Mouse (Mus musculus) G1E-ER4 (cell line): ENCODE measurements at regions not wholly inside any gene's neighbourhood (a gene's known extent, or its start where the extent isn't known, plus 50 kb on each side); places are given as distances from the start of the nearest gene placed in this dataset.

Experiments used
- GATA1 ChIP-seq: IDR thresholded peaks from one replicate; pipeline ENCODE4 v1.8.0; 2012; ENCODE audit warnings: low read length, inconsistent platforms

DNA sequence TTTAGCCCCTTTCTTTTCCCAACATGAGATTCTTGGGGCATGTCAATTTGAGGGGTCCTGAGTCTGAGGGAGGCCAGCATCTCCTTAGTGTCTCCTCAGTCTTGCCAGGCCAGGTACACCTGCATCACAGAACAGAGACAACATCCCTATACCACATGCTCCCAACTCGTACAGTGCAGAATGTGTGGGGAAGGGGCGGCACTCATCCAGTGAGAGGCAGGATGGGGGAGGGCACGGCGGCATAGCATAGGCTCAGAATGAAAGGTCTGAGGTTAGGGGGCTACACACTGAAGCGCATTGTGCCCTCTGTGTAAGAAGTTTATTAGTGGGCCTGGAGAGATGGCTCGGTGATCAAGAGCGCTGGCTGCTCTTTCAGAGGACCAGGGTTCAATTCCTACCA is 256.4 kb upstream of the Hs6st1 start:
- no peak for TF ChIP-seq GATA1

- no peak for TF ChIP-seq GATA1
Measured at GRCm38 (mm10) chr1:35813625-35814024, 254.6 kb upstream of the Hs6st1 start.

- no peak for TF ChIP-seq GATA1
Measured at GRCm38 (mm10) chr1:35814207-35814606, 254.0 kb upstream of the Hs6st1 start.

DNA sequence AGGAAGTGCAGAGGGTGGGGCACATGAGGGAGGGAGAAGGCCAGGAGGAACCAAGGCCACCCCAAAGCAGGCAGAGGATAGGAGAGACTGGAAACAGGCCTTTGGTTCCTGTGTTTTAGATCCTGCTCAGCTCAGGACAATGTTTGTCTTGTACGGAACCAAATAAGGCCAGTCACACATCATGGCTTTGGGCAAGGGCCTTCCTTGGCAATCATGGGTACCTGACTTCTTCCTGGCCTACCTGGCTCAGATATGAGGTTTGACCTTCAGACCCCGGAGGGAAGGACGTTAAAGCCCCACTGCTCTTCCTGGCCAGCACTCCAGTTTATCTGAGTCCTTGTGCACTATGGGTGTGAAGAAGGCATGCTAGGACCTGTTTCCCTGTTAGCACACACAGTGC is 253.4 kb upstream of the Hs6st1 start:
- TF ChIP-seq GATA1, result no peak

DNA sequence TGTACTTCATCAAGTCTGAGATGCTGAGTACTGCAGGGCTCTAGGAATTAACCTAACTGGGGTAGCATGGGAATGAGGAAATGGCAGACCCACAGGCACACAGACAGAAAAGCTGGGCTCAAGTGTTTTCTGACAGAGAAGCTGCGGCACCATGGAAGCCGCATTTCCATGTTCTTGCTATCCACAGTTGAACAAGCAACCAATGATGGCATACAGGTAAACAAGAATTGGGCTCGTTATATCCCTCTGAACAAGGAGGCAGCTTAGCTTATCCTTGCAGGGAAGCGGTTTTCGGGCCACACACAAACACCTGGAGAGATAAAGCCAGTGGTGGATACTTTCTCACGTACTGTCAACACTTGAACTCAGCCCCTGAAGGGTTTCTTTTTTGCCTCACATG is 246.4 kb upstream of the Hs6st1 start:
- no peak for TF ChIP-seq GATA1

- TF ChIP-seq GATA1, result no peak
Measured at GRCm38 (mm10) chr1:35822376-35823202, 245.6 kb upstream of the Hs6st1 start.

DNA sequence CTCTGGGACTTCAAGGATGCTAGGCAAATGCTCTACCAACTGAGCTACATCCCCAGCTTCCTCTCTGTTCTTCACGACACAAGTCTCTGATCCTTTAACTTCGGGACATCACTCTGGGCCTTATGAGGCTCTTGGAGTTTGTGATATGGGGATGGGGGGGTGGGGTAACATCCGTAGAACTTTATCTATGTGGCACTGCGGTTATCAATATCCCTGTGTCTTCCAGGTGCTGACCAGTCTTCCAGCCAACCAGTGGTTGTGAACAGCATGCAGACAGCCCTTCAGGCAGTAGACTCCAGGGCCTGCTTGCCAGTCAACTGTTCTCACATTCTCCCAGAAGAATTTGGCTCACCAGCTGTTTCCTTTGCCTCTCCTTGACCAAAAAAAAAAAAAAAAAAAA is 244.7 kb upstream of the Hs6st1 start:
- TF ChIP-seq GATA1, result no peak

DNA sequence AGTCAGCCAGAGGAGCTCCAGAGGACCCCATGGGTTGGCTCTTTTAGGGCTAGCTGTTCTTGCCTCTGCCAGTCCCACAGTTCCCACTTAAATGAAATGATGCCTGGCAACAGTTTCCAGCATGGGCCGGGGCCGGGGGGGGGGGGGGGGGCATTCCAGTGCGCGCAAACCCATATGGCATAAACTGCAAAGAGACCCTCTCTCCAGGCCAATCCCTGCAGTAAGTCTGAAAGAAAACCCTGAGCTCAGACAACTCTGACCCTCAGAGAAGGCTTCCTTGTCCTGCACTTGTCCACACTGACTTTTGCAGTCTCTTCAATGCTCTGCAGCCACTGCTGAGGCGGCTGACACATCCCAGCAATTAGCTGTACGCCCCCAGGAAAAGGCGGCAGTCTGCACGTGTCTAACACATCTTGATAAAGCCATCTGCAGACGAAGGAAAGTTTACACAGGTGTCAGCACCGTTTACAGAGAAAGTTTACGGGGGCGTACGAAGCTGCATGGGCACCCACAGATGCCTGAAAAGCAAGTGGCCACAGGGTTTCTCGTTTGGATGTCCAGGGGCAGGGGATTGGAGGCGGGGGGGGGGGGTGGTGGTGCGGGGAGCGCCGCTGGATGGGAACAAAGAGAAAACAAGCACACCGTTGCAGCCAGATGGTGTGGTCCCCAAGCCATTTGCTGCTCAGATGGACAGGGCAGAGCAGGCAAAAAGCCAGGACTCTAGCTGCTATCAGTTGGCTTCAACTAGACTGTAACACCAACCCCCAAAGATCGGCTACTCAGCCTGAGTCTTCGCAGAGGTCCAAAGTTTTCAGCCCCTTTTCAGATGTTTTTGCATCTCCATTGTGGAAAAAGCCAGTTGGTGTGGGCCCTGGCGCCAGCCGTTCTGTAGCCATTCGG is 244.0 kb upstream of the Hs6st1 start:
- TF ChIP-seq GATA1, result no peak

DNA sequence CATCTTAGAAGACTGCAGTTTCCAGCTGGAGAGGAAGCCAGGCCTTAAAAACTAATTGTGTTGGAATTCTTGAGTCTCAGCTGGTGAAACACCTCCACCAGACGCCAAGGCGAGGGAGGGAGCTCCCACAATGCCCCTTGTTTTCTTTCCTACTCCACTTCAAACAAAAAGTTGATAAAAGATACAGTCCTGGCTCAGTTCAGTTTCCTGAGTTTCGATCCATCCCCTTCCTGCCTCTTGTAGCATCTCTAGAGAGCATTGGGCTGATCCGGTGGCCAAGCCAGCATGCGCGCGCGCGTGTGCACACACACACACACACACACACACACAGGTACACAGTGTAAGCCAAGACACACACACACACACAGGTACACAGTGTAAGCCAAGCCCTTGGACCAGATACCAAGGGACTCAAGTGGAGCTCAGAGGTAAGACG is 242.7 kb upstream of the Hs6st1 start:
- TF ChIP-seq GATA1, result no peak

DNA sequence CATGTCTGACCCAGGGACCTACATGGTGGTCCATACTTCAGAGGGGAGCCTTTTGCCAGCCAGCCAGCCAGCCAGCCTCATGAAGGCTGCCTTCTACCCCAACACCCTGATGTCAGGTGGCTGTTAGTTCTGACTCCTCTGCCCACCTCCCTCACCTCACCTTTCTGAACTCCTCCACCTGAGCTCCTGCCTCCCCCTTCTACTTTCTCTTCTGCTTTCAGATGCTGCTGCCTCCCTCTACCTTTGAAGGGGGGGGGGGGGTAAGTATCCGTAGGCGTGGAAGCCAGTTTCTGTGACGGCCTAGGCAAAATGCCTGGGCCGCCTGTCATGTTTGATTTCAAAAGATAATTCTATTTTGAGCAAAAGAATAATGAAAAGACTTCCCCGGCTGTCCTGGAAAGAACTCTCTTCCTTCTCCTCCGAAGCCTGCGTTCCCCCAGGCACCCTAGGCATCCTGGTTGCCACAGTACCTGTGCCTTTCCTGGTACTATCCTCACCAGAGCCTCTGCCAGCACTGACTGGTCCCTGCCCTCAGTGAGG is 241.6 kb upstream of the Hs6st1 start:
- no peak for TF ChIP-seq GATA1

- no peak for TF ChIP-seq GATA1
Measured at GRCm38 (mm10) chr1:35827471-35827870, 240.7 kb upstream of the Hs6st1 start.

DNA sequence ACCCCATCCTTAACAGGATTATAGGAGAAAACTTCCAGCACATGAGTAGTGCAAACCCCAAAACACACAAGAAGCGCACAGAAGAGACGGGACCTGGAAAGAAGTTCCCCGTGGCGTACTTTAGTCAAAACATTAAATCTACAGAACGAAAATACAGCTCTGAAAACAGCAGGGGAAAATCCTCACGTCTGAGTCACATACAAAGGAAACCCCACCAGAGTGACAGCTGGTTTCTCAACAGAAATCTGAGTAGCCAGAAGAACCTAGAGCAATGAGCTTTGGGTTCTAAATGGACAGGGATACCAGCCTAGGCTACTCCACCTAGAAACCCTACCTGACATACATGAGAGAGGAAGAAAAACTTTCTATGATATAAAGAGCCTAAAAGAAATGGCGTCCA is 234.0 kb upstream of the Hs6st1 start:
- no peak for TF ChIP-seq GATA1

- TF ChIP-seq GATA1, result no peak
Measured at GRCm38 (mm10) chr1:35836552-35836951, 231.6 kb upstream of the Hs6st1 start.

DNA sequence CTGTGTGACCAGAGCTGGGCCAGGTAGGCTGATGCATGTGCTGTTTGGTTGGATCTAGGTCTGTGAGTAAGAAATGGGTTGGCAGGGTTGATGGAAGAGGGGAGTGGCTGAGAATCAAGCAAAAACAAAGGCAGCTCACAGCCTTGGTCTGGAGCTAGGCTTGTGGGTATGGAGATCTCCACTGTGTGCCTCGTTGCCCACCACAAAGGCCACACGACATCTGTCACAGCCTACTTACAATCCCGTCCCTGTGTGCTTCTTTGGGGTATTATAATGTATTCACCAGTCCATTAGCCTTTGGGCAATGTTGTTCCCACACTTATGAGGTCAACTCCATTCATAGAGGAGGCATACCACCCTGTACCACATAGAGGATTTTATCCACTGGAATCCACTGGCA is 229.6 kb upstream of the Hs6st1 start:
- no peak for TF ChIP-seq GATA1

GRCm38 (mm10) chr1:35839446-35839845 is 228.8 kb upstream of the Hs6st1 start:
- no peak for TF ChIP-seq GATA1

DNA sequence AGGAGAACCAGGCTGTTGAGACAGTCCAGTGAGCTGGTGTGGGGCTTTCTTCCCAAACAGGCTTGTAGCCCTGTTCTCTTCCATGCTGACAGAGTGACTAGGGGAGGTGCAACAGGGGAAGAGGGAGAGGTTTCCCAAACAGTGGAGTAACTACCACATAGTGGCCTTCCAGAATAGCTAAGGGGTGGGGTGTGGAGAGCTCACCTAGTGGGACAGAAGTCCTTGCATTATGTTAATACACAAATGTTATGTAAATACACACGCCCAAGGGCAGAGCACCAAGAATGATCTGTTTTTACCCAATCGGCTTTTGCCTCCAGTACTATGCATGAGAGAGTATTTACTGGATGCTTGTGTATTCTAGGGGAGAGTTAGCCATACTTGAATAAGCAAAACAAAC is 226.6 kb upstream of the Hs6st1 start:
- TF ChIP-seq GATA1, result no peak

- no peak for TF ChIP-seq GATA1
Measured at GRCm38 (mm10) chr1:35842707-35843106, 225.5 kb upstream of the Hs6st1 start.
